Mouse (Mus musculus) 416B (cell line): ENCODE data around the gene Etnk1.

Source experiments
- DNase-seq: peaks from one replicate; pipeline ENCODE4 v3.0.0; 2011; ENCODE audit warnings: low read depth

Gene Etnk1

GRCm38 (mm10) chr6:143171781-143172465 is 4.9 kb downstream of the Etnk1 start:
- DNase-seq, result no peak

GRCm38 (mm10) chr6:143172683-143173082 is 5.7 kb downstream of the Etnk1 start:
- peak; percentile 57 for DNase-seq

GRCm38 (mm10) chr6:143174226-143174625 is 7.2 kb downstream of the Etnk1 start:
- no peak for DNase-seq

- DNase-seq, result peak; percentile 81
These were observed 8.1 kb downstream of the Etnk1 start for GRCm38 (mm10) chr6:143174906-143175656.

GRCm38 (mm10) chr6:143176076-143176475 is 9.1 kb downstream of the Etnk1 start:
- DNase-seq, result no peak

GRCm38 (mm10) chr6:143176591-143176990 is 9.6 kb downstream of the Etnk1 start:
- no peak for DNase-seq

GRCm38 (mm10) chr6:143179181-143179580 is 12.2 kb downstream of the Etnk1 start:
- no peak for DNase-seq

GRCm38 (mm10) chr6:143179733-143180132 is 12.7 kb downstream of the Etnk1 start:
- no peak for DNase-seq

GRCm38 (mm10) chr6:143180511-143180910 is 13.5 kb downstream of the Etnk1 start:
- DNase-seq, result no peak

- DNase-seq, result no peak
These were observed 17.1 kb downstream of the Etnk1 start for GRCm38 (mm10) chr6:143184099-143184498.

- DNase-seq, result peak; percentile 57
These were observed 17.7 kb downstream of the Etnk1 start for GRCm38 (mm10) chr6:143184745-143185144.

- no peak for DNase-seq
These were observed 23.9 kb downstream of the Etnk1 start for GRCm38 (mm10) chr6:143190838-143191476.

GRCm38 (mm10) chr6:143191477-143192098 is 24.6 kb downstream of the Etnk1 start:
- no peak for DNase-seq

- DNase-seq, result no peak
These were observed 25.7 kb downstream of the Etnk1 start for GRCm38 (mm10) chr6:143192709-143193108.

GRCm38 (mm10) chr6:143193166-143193565 is 26.1 kb downstream of the Etnk1 start:
- no peak for DNase-seq

- no peak for DNase-seq
These were observed 26.6 kb downstream of the Etnk1 start for GRCm38 (mm10) chr6:143193641-143194040.

GRCm38 (mm10) chr6:143197053-143197452 is 30.0 kb downstream of the Etnk1 start:
- DNase-seq, result no peak

GRCm38 (mm10) chr6:143198421-143198820 is 31.4 kb downstream of the Etnk1 start:
- DNase-seq, result no peak

- DNase-seq, result no peak
These were observed 36.1 kb downstream of the Etnk1 start for GRCm38 (mm10) chr6:143203097-143203496.

- DNase-seq, result no peak
These were observed 41.9 kb downstream of the Etnk1 start for GRCm38 (mm10) chr6:143208880-143209279.

- no peak for DNase-seq
These were observed 45.7 kb downstream of the Etnk1 start for GRCm38 (mm10) chr6:143212766-143213165.

- no peak for DNase-seq
These were observed 46.4 kb downstream of the Etnk1 start for GRCm38 (mm10) chr6:143213461-143213860.

GRCm38 (mm10) chr6:143216221-143216620 is 49.2 kb downstream of the Etnk1 start:
- no peak for DNase-seq
